Mouse (Mus musculus) left cerebral cortex, adult 2 months (tissue): ENCODE measurements around the gene Scaf1. TPM values are rescaled to one million over a fixed set of nuclear protein-coding genes. Genes with fewer than 3 reads are reported as not detected.

ENCODE experiments used
- DNase-seq, 2 experiments: peaks; one replicate each; pipeline ENCODE4 v3.0.0; 2021 to 2022; ENCODE audit warnings: low spot score in 2 of 2, mixed read lengths in 1 of 2; ENCODE audit errors: extremely low spot score in 1 of 2
- H3K27ac ChIP-seq: fragments of 200-600 bp; 2 replicates; pipeline ENCODE4 v1.8.1; 2022
- H3K4me3 ChIP-seq: fragments of 200-600 bp; 2 replicates; pipeline ENCODE4 v1.8.1; 2022
- CTCF ChIP-seq: fragments of 200-600 bp; IDR thresholded peaks from 2 replicates; pipeline ENCODE4 v1.8.1; 2022; ENCODE audit warnings: antibody characterized with exemption, mild to moderate bottlenecking, moderate library complexity
- intact Hi-C: fragments of 180-260 bp; cut with DNase I; formaldehyde crosslinking; loops from one replicate; pipeline ENCODE4 v1.15.1; 2025
- long read RNA-seq, 2 experiments: library from polyadenylated mRNA; stranded (forward); transcript quantifications; one replicate each; pipeline ENCODE4 v2.0.0; 2021; ENCODE audit warnings: borderline mapping rate in 2 of 2
- total RNA-seq, 2 experiments: library from RNA; stranded (reverse); gene quantifications; 2 replicates each; pipeline ENCODE4 v1.2.3; 2021

Scaf1 gene
- total RNA-seq, result 100 to 1,000 TPM; 170 to 181 TPM
- long read RNA-seq, experiment 1, full-length matches to known transcripts, result 46 of 129 reads
- long read RNA-seq, experiment 1, partial matches to known transcripts, result 42 of 129 reads
- long read RNA-seq, experiment 1, other reads (novel, unspliced or antisense), result 41 of 129 reads
- long read RNA-seq, experiment 2, full-length matches to known transcripts, result 44 of 169 reads
- long read RNA-seq, experiment 2, partial matches to known transcripts, result 64 of 169 reads
- long read RNA-seq, experiment 2, other reads (novel, unspliced or antisense), result 61 of 169 reads

- Histone ChIP-seq H3K4me3 (peak within 1 kb of the TSS; percentile 69), H3K27ac (peak within 1 kb of the TSS; percentile 89)
- intact Hi-C loops, result loop anchor here (2.0 kb wide), 2 partner anchors 17 to 37 kb away; partner anchors contain the start of genes Bcl2l12 and Prr12
- no peak for TF ChIP-seq CTCF
- peak; percentile 99 to 100 for DNase-seq
Measured at GRCm38 (mm10) chr7:45015957-45016612, at the start of gene Scaf1. Scaf1 (minus strand) TSS chr7:45016363.

DNA sequence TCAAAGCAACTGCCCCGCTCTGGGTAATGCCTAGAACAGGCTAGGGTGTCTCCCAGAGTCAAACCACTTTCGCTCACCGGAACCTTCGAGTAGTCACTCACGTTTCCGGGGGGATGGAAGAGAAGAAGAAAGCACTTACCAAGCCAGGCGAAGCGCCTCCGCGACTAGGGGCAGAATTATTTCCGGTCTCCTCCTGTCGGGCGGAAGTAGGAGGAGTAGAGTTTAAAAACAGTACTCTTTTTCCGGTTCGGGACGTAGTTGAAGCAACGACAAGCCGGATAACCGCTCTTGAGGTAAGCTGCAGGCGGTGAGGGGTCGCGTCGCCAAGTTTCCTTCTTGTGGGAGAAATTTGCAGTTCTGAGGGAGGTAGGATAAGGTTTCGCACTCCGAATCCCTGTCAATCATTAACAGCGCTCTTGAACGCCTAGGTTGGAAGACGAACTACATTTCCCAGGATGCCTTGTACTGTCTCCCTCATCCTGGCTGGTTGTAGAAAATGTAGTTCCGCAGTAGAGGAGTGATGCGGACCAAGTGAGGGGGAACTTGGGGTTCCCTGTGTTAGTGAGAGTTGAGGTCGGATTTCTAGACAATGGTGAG lies 46.2 kb upstream of the Scaf1 start, which contains the start of the genes Nosip and Prrg2:
TSS of gene Nosip (plus strand) at position 191 of the 597 bp plus-strand sequence.
TSS of gene Prrg2 (minus strand) at position 439 of the 597 bp plus-strand sequence.
- peak within 1 kb of the TSS; percentile 55 for H3K4me3 ChIP-seq
- peak; percentile 91 to 94 for DNase-seq
- H3K27ac ChIP-seq, result peak within 1 kb of the TSS; percentile 99
- no peak; the same call in 1 of the 2 replicates for TF ChIP-seq CTCF
- intact Hi-C loops, result no loop called here

DNA sequence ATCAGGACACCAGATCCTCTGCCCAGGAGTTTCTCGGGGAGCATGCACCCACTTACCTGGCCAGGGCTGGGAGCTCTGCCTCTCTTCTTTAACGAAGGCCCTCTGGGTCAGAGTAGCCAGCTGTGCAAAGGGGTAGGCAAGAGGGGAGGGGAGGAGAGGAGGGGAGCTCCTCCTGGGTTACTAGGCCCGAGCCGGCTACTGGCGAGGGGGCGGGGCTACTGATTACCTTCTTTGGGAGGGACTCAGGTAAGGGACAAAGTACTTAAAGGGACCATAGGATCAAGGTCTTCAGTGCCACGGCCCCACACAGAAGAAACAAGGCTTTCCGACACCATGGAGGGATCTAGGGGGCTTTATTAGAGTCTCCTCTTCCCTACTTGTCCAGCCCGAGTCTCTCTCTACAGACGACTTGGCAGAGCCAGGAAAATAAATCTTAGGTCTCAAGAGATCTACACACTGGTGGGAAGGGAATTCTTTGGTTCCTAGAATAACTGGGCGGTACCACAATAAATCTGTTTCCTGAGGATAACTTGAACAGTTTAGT lies 45.4 kb upstream of the Scaf1 start:
- no peak for TF ChIP-seq CTCF
- DNase-seq, result no peak
- Histone ChIP-seq H3K4me3 (peak overlapping the region; percentile 55), H3K27ac (peak overlapping the region; percentile 99)
- intact Hi-C loops, result no loop called here

- intact Hi-C loops, result no loop called here
- no peak for DNase-seq
- H3K27ac ChIP-seq, result no peak overlapping the region
- H3K4me3 ChIP-seq, result no peak overlapping the region
- no peak for TF ChIP-seq CTCF
Measured at GRCm38 (mm10) chr7:45060632-45061122, 44.5 kb upstream of the Scaf1 start.

GRCm38 (mm10) chr7:45058607-45059571 lies 42.7 kb upstream of the Scaf1 start:
- no peak for DNase-seq
- Histone ChIP-seq H3K4me3 (no peak overlapping the region), H3K27ac (peak overlapping the region; percentile 76)
- TF ChIP-seq CTCF, result no peak
- intact Hi-C loops, result no loop called here

DNA sequence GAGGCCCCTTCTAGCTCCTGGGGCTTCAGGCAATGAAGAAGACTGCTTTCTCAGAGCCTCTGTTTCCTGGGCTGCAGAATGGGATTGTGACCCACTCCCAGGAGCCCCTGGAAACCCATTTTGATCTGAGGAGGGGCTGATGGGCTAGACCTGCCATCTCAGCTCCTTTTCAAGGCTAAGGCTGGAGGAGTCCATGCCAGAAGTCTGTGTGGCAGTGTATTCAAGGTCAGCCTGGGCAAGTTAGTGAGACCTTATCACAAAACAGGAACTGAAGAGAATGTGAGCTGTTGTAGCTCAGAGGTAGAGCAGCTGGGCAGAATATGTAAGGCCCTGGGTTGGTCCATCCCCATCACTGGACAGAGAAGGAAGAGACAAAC lies 40.8 kb upstream of the Scaf1 start:
- Histone ChIP-seq H3K4me3 (no peak overlapping the region), H3K27ac (no peak overlapping the region; the same call in 1 of the 2 replicates)
- TF ChIP-seq CTCF, result no peak
- intact Hi-C loops, result no loop called here
- DNase-seq, result no peak

GRCm38 (mm10) chr7:45056329-45056971 lies 40.3 kb upstream of the Scaf1 start:
- Histone ChIP-seq H3K27ac (no peak overlapping the region; the same call in 1 of the 2 replicates), H3K4me3 (no peak overlapping the region)
- intact Hi-C loops, result no loop called here
- TF ChIP-seq CTCF, result no peak
- no peak for DNase-seq

GRCm38 (mm10) chr7:45053931-45054510 lies 37.9 kb upstream of the Scaf1 start:
- peak overlapping the region; percentile 99 for H3K27ac ChIP-seq
- intact Hi-C loops, result loop anchor here (2.0 kb wide), 1 partner anchor 37 kb away; the partner anchor contains the start of genes Rras and Scaf1
- TF ChIP-seq CTCF, result no peak
- peak overlapping the region; percentile 87 for H3K4me3 ChIP-seq
- peak; percentile 82 to 91 for DNase-seq

DNA sequence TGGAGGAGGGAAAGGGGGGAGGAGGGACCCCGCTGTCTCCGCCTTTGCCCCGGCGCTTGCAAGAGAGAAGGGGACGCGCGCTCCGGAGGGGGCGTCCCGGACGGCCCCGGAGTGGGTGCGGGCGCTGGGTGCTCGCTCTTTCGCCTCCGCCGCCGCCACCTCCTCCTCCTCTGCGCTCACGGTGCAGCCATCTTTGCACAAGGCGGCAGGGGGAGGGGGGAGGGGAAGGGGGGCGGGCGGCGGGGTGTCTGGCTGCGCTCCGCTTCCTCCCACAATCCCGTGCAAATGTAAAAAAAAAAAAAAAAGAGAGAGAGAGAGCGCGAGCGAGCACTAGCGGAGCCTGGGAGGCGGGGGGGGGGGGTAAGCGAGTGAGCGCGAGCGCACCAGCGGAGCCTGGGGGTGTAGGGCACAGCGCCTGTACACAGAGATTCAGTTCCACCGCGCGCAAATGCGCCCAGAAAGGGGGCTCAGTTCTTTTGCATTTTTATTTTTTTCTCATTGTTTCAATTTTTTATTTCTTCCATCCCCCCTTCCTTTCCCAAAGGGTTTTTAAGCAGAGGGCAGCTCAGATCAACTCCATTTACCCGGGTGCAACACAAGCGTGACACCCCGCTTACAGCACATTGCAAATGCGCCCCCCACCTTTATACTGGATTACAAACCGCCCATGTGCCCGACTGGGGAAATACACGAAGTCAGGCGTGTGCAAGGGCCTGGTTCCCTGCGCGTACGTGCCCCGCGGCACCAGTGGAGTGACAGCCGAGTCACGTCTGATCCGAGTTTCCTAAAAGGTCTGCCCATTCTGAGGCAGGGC lies 37.2 kb upstream of the Scaf1 start:
- DNase-seq, result peak; percentile 67 to 72
- intact Hi-C loops, result loop anchor here (2.0 kb wide), 1 partner anchor 37 kb away; the partner anchor contains the start of genes Rras and Scaf1
- TF ChIP-seq CTCF, result no peak
- Histone ChIP-seq H3K27ac (peak overlapping the region; percentile 99), H3K4me3 (peak overlapping the region; percentile 87)
